Mouse (Mus musculus) adrenal gland, postnatal 4 days (tissue): ENCODE results near the gene Ogdhl. TPM values are rescaled to one million over a fixed set of nuclear protein-coding genes. Genes with fewer than 3 reads are reported as not detected.
"Not testable (repeated sequence)": the region's sequence is repeated elsewhere in the genome, so short reads cannot be mapped to it uniquely, and the experiment has no call there.

Experiments
- DNase-seq, 2 experiments: peaks; one replicate each; pipeline ENCODE4 v3.0.0; 2021 to 2022; ENCODE audit warnings: low spot score in 2 of 2, mixed read lengths in 2 of 2
- long read RNA-seq, 2 experiments: library from polyadenylated mRNA; stranded (forward); transcript quantifications; one replicate each; pipeline ENCODE4 v2.0.0; 2021
- total RNA-seq, 2 experiments: library from RNA; stranded (reverse); gene quantifications; 2 replicates each; pipeline ENCODE4 v1.2.3; 2021

Ogdhl gene
- total RNA-seq = 10 to 100 TPM; 14.5 to 15.7 TPM
- long read RNA-seq, experiment 1, transcript Ogdhl-203 (24 exons, 3,723 nt) = major isoform, 6 of 15 reads
- long read RNA-seq, experiment 1, partial matches to known transcripts = 5 of 15 reads
- long read RNA-seq, experiment 1, other reads (novel, unspliced or antisense) = 4 of 15 reads
- long read RNA-seq, experiment 2, transcript Ogdhl-203 (24 exons, 3,723 nt) = major isoform, 12 of 15 reads
- long read RNA-seq, experiment 2, partial matches to known transcripts = 1 of 15 reads
- long read RNA-seq, experiment 2, other reads (novel, unspliced or antisense) = 2 of 15 reads

DNA sequence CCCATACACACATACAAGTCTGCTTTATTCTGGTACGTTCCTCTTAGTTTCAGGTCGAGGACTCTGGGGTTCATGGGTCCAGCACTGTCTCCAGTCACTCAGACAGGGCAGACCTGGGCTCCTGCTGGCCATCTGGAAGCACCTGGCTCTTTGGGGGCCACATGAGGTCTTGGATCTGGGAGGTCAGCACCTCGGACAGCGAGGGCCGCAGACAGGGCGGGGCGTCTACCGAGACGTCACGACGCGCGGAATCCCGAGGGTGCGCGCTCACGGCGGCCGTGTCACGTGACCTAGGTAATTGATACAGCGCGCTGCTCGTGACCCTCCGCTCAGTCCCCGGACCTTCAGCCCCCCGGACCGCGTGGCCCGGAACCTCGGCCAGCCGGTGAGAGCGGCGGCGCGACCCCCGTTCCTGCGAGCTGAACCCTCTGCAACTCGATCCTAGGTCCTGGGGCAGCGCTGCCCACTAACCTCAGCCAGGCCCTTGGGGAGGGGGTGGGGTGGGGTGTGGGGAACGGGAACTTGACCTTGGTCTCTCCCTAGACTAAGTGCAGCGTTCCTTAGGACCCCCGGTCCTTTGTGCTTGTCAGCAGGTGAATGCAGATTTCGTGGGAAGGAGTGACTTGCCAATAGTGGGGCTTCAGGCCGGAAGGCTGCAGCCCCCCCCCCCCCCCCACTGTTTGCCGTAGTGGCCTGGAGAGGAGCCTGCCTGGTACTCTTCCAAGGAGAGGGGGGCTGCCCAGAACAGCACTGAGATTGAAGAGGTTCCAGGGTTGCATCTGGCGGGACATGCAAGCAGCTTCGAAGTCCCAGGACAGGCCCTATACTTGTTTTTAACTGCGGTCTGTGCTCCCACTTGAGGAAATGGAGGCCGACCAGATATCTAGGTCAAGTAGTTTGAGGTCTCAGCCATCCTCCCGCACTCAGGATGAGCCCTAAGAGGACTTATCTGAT lies at the start of gene Ogdhl:
Gene Ogdhl, plus strand, starts transcription at position 288 of the 954 bp plus-strand sequence.
- peak; percentile 60 to 66 for DNase-seq

DNA sequence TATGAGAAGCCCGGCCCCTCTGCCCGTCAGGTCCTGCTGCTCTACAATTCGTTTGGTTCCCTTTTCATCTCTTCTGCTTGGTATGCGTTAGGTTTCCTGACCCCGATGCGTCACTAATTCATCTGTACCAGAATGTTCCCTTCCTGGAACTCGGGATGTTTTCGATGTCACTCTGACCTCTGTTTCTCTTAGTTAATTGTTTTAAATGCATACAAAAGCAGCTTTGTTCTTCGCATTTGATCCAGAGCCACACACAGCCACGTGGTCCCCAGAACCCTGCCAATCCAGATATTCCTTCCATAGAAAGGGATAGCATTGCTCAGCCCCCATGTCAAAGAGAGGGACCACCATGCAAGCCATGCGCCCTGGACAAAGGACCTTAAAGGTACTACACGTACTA lies 20.2 kb upstream of the Ogdhl start:
- no peak for DNase-seq

DNA sequence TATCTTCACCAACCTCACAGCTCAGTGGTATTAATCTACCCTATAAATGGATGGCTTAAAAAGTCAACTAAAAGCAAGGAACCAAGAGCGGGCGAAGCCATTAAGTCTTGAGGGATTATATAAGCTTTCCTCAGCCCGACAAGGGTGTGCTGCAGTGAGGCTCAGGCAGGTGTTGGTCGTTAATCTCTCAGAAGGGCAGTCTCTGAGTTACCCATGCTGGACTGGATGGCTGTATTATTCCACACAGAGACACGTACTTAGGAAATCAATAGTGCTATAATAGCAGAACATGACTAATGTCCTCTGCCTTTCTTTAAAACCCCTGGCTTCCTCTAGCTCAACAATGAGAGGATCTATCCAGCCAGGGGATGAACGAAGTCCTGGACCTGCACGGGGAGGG lies 19.4 kb upstream of the Ogdhl start:
- no peak for DNase-seq

DNA sequence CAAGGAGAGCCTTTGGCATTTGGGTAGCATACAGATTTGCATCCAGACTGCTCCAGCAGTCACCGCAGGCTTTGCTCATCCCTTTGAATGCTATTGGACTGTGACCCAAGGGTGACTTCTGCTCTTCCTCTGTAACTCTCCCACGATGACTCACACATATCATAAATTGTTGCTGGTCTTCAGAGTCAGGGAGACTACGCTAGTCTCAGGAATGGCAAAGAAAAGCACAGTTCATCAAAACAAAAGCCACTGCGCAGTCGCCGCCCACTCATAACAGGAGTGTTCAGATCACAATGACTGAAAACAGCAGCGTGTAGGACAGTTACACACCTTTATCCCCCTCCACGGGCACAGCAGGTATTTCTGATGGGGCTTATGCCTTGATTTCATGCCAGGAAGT lies 16.9 kb upstream of the Ogdhl start:
- no peak for DNase-seq

DNA sequence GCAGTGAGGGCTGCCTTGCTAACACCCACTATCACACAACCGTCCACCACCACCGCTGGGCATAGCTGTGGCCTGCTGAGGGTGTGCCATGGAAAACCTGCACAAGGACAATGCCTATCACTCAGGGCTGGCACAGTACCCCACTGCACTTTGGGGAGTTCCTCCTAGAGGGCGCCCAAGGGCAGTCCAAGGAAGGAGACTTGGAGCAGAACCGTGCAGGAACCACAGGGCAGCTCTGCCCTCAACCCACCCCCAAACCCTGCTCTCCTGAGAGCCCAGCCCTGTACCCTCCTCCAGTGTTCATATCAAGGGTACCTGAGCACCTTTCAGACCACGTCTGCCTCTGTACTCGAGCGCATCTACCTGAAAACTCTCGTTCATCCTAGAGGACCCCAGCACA lies 11.9 kb upstream of the Ogdhl start:
- DNase-seq = peak in 1 of 2 experiments; percentile 48

DNA sequence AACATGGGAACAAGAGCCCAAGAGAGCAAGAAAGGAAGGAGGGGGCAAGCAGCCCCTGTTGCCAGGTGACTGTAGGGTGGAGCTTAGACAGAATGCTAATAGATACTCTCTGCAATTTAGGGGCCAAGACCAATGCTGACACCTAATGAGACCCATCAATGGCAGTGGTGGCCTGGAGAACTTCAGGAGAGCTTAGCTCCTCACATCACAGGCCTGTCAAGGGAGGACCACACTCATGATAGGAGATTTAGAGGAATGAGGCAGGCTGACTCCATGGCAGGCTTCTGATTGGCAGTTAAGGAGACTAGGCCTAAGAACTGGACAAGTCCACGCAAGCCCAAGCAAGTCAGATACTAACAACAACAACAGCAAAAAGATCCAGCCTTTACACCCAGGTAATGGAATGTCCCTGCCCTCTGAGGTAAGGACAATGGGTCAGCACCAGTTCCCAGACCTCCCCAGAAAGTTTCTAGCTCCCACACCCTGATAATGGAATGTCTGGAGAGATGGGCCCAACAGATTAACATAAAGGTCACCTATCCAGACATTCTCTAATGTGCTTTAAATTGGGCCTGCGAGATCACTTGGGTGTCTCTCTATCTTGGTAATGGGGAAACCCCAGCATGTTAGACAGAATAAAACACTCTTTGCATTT lies 10.3 kb upstream of the Ogdhl start:
- no peak for DNase-seq

DNA sequence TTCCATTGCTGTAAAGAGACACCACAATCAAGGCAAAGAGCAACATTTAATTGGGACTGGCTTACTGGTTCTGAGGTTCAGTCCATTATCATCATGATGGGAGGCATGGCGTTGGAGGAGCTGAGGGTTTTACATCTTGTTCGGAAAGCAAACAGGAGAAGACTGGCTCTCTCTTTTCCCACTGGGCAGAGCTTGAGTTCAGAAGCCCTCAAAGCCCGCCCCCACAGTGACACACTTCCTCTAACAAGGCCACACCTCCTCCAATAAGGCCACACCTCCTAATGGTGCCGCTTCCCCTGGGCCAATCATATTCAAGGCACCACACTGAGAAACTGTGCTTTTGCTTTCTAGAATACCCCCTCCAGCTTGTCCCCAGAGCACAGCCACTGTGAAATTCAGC lies 4.0 kb upstream of the Ogdhl start:
- no peak for DNase-seq

DNA sequence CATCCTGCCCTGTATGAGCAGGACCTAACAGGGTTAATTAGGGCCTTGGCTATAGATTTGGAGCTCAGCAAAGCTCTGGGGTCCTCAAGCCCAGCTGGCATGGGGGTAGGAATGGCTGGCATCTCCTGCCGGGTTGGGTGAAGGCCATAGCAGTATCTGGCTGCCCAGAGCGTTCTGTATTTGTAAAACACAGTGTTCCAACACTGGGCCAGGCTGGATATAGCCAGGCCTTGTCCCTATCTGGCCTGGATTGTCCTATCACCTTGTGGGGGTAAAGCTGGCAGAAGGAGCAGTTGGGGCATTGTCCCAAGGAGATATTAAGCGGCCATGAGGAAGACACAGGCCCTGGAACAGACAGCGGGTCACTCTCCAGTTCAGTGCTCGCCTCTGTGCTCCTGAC lies 1.4 kb downstream of the Ogdhl start:
- no peak for DNase-seq

DNA sequence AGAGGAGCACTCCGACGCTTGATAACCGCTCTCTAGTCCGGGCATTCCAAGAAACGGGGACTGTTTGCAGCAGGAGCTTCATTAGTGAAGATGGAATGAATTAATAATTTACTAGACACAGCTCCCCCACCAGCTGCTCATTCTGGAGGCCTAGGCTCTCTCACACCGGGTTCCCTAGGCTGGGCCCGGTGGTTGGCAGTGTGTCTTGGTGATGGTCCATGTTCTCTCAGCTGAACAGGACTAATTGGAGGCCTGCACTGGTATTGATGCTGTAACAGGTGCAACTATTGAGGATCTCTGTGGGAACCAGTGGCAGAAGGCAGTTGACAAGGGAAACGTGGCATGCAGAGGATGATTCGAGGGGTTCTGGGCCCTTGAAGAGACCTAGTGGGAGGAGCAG lies 5.5 kb downstream of the Ogdhl start:
- no peak for DNase-seq

DNA sequence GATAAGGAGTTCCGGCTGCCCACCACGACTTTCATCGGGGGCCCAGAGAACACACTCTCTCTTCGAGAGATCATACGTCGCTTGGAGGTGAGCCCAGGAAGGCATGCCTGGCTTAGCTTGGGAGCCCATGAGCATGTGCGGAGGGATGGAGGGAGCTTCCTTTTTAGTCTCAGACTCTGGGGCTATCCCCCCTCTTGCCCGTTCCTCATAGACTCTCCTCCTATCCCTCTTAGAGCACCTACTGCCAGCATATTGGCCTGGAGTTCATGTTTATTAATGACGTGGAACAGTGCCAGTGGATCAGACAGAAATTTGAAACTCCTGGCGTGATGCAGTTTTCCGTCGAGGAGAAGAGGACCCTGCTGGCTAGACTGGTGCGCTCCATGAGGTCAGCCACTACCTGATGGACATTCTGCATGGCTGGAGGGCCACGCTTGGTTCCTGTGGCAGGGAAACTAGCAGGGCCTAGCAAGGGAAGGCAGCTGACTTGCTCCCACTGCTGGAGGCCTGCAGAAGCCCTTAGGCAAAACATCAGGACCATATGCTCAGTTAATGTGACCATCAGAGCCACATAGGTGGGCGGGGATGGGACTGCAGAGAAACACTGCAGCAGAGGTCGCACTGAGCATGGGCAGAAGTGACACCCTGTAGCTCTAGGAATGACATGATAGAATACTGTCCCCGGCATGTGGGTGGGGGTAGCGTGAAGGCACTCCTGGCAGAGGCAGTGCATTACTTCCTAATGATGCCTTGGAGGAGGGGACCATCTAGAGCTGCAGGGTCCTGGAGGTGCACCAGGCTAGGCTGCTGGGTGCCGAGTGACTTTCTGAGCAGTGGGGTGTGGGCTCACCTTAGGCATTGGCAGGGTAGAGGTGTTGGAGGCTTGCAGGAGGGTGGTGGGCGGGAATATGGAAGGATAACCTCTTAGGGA lies 11.0 kb downstream of the Ogdhl start:
- no peak for DNase-seq

DNA sequence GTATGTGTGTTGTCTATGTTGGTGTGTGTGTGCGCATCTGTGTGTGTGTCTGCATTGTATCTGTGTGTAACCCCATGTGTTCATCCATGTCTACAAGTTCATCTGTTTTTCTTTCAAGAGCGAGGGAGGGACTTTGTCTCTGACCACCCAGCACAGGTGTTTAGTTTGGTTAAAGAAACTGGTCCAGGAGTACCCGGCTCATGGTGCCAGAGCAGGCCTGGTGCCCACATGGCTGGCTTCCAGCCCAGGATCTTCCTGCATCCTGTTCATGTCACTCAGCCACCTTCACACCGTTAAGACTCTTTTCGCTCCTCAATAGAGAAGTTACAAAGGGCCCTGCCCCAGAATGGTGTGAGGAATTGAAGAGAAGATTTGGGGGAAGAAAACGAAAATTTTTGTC lies 14.2 kb downstream of the Ogdhl start:
- no peak for DNase-seq

DNA sequence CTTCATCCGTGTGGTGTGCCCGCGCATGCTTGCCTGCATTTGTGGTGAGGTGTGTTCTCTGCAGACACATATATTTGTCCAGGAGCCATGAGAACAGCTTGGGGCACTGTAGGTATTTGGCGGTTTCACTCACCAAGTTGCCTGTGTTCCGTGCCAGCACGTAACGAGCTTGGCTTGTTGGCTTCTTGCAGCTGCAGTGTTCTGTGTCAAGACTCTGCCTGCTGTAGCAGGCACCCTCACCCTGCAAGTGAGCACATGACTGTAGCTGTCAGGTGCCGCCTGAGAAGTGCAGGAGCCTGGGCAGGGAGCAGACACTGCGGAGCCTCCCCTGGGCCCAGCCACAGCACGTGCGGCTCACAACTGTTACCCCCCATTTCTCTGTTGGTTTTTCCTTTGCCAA lies 14.7 kb downstream of the Ogdhl start:
- DNase-seq = no peak

DNA sequence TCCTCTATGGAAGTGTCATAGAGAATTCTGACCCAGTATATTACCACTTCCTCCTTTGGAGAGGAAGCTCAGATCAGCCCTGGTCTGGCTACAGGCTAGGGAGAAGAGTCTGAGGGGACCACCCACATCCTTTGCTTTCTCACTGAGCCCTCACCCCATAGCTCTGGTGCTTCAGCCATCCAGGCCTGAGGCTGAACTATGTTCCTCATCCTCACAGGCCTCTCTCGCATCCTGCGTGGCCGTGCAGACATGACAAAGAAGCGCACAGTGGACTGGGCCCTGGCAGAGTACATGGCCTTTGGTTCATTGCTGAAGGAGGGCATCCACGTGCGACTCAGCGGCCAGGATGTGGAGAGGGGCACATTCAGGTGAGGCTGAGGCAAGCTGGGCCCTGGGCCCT lies 20.0 kb downstream of the Ogdhl start:
- no peak for DNase-seq

DNA sequence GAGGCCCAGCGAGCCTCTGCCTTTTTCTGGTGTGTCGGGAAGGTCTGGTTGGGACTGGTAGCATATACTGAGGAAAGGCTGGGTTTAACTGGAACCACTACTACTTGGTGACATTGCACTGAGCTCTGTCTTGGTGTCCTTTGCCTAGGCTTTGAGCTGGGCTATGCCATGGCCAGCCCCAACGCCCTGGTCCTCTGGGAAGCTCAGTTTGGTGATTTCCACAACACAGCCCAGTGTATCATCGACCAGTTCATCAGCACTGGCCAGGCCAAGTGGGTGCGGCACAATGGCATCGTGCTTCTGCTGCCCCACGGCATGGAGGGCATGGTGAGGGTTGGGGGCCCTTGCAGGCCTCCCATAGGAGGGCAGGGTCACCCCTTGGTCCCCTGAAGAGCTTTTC lies 22.4 kb downstream of the Ogdhl start:
- DNase-seq = no peak

DNA sequence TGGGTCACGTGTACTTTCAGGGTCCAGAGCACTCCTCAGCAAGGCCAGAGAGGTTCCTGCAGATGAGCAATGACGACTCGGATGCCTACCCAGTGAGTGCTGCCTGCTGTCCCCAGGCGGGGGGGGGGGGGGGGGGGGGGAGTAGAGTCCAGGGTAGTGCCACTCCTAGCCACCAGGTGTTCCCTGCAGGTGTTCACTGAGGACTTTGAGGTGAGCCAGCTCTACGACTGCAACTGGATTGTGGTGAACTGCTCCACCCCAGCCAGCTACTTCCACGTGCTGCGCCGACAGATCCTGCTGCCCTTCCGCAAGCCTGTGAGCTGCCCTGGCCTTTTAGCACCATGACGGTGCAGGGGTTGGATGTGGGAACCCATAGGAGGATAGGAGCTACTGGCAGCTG lies 22.9 kb downstream of the Ogdhl start:
- no peak for DNase-seq

DNA sequence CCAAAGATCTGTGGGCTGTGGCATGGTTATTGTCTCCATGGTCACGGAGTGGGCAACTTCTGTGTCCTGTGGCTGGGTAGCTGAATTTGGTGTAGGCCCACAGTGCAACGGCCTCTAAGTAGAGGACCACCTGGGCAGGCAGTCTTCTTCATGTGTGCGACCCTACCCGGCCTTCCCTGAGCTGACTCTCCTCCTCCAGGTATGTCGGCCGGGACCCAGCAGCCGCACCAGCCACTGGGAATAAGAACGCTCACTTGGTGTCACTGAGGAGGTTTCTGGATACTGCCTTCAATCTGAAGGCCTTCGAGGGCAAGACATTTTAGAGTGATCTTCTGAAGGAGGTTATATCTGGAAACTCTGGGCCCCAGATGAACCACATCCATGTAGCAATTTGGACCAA lies 25.5 kb downstream of the Ogdhl start:
- DNase-seq = no peak

DNA sequence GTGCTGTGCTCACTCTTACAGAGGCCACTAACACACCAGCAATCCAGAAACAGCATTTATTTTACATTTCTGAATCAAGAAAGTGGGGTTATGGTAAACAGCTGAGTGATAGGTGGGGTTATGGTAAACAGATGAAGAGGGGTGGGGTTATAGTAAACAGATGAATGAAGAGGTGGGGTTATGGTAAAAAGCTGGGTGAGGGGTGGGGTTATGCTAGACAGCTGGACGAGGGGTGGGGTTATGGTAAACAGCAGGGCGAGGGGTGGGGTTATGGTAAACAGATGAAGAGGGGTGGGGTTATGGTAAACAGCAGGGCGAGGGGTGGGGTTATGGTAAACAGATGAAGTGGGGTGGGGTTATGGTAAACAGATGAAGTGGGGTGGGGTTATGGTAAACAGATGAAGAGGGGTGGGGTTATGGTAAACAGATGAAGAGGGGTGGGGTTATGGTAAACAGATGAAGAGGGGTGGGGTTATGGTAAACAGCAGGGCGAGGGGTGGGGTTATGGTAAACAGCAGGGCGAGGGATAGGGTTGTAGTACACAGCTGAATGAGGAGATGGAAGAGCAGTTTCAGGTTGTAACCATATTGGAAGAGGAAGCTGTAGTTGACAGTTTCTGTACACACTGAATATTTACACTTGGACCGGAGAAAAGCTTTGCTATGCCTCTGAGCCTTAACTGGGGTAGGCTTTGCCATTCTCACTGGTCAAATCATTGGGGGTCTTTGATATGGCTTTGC lies 29.5 kb downstream of the Ogdhl start:
- DNase-seq = not testable (repeated sequence)

DNA sequence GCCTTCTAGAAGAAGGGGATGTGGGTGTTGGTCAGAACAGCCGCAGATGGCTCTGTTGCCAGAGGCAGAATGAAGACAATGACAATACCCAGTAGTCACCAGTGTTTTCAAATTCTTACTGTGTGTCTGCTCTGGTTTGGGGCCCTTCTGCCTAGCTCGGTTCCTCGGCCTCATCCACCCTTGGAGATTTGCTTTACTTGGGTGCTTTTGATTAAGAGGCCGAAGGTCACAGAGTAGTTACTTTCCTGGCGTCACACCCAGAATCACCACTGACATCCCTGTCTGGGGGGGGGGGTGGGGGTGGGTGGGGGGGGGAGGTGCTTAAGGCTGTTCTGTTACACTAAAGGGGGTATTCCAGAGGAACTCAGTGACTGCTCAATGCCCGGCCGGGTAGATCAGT lies 42.5 kb downstream of the Ogdhl start:
- DNase-seq = no peak

DNA sequence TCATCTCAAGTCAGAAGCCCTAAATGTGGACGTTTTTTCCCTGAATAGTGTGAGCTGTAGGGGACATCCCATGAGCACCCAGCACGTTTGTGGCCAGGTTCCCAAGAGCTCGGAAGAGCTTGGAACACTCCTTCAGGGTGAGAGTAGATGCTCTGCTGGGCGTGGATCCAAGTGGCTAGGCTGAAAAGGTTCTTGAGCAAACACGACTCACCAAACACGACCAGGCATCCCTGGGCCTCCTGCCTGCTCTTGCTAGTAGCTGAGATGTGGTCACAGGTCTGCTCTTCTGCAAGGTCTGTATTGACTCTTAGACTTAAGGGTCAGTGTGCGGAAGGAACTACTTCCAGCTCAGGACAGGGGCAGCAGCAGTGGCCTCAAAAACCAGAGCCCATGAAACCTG lies 47.9 kb downstream of the Ogdhl start:
- no peak for DNase-seq

DNA sequence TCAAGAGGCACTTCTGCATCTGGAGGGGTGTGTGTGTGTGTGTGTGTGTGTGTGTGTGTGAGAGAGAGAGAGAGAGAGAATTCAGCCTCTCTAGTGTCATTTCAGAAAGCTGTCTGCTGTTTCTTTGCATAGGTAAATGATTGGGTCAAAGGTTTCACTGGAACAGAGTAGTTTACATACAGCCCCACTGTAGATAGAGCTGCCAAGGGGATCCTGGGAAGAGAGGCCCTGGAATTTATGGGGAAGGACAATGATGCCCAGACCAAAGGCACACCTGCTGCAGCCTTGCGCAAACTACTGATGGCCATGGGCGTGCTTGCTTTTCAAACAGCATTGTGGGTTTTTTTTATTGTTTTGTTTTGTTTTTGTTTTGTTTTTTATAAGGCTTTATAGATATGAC lies 50.7 kb downstream of the Ogdhl start:
- no peak for DNase-seq
